Comparison of ENCODE assay signal across 9 mouse cellular contexts in genomic region chr5:122644111-122644607, GRCm38 (mm10). TPM values are rescaled to one million over a fixed set of nuclear protein-coding genes. Genes with fewer than 3 reads are reported as not detected.
DNase-seq lines count a peak whose midpoint lies in the region; ATAC-seq and TF ChIP-seq lines count a peak whose summit lies in the region.
"Had no signal": no experiment of that assay in that cellular context is flagged by ENCODE, and none has a peak within 500 bp of the region (broad histone marks: within the 10 kb centered on the region; RNA-seq: fewer than 3 reads in every experiment).

No protein-coding gene starts in this region.

- no peaks in the 10 kb centered on the region for H3K36me3 ChIP-seq in kidney, embryonic 14.5 days (ENCODE audit: control insufficient read depth, insufficient read depth, low read length)
- H3K36me3 ChIP-seq in ES-E14 (ENCODE audit: control insufficient read depth, insufficient read depth, low read length, poor library complexity, severe bottlenecking), result no peaks in the 10 kb centered on the region; the same call in 1 of the 2 replicates
- no peaks in the 10 kb centered on the region for H3K36me3 ChIP-seq in splenic B cell, adult 2 months (ENCODE audit: control insufficient read depth, insufficient read depth, low read length, poor library complexity, severe bottlenecking)

- WGBS in kidney, embryonic 14.5 days, result 68% methylated on average over 15 of the region's 15 CpGs

- no peak overlapping the region for H3K4me2 ChIP-seq in kidney, embryonic 14.5 days (replicated peaks; ENCODE audit: low read depth, low read length)

- no peaks in the 10 kb centered on the region for H3K27me3 ChIP-seq in kidney, embryonic 14.5 days (ENCODE audit: control insufficient read depth, insufficient read depth, low read length)
- no peaks in the 10 kb centered on the region for H3K27me3 ChIP-seq in splenic B cell, adult 2 months (ENCODE audit: control insufficient read depth, insufficient read depth, low read length, poor library complexity, severe bottlenecking)

- H3K27ac ChIP-seq in kidney, embryonic 14.5 days (ENCODE audit: low read depth, low read length), result no peak overlapping the region
- H3K27ac ChIP-seq in ES-E14 (ENCODE audit: insufficient read depth, low read depth, low read length, poor library complexity, severe bottlenecking), result no peak overlapping the region

- no peak overlapping the region for H3K4me3 ChIP-seq in kidney, embryonic 14.5 days (ENCODE audit: low read length)
- peak overlapping the region; percentile 26 to 38; a peak in 3 of 4 replicates for H3K4me3 ChIP-seq in ES-E14 (ENCODE audit: insufficient read depth in 1 of 2, low read depth in 1 of 2, low read length in 2 of 2, poor library complexity in 1 of 2, severe bottlenecking in 1 of 2)
- H3K4me3 ChIP-seq: erythroblast, embryonic 14.5 days had no signal

- no peaks in the 10 kb centered on the region for H3K9me3 ChIP-seq in kidney, embryonic 14.5 days (ENCODE audit: control insufficient read depth, low read length)
- no peaks in the 10 kb centered on the region for H3K9me3 ChIP-seq in ES-E14 (ENCODE audit: control insufficient read depth, insufficient read depth, low read depth, low read length)

- in situ Hi-C loops in ES-E14 (cut with MboI; ENCODE audit: low sequenced_read_pairs in 2 of 2, unreplicated experiment in 2 of 2), result no loop called here

- H3K4me1 ChIP-seq in kidney, embryonic 14.5 days (ENCODE audit: control insufficient read depth, insufficient read depth, low read length), result no peaks in the 10 kb centered on the region
- peaks cover 4 to 9% of the 10 kb centered on the region in 2 experiments; a peak in 3 of 4 replicates for H3K4me1 ChIP-seq in ES-E14 (ENCODE audit: control insufficient read depth in 2 of 2, insufficient read depth in 2 of 2, low read length in 2 of 2, poor library complexity in 1 of 2)

- no peak overlapping the region for H3K9ac ChIP-seq in kidney, embryonic 14.5 days (ENCODE audit: low read depth, low read length)
- peak overlapping the region; percentile 36 for H3K9ac ChIP-seq in ES-E14 (ENCODE audit: insufficient read depth, low read depth, low read length, poor library complexity, severe bottlenecking)

- no peak for ATAC-seq in kidney, embryonic 14.5 days (ENCODE audit: low FRiP score, low TSS enrichment)

- peak; percentile 42 for DNase-seq in kidney, postnatal 10 days
- DNase-seq in ES-E14 (ENCODE audit: low read depth, low spot score), result no peak
- peak; percentile 33 for DNase-seq in cerebellum, postnatal 10 days
- peak; percentile 71 for DNase-seq in induced T-regulatory cell, adult 2 months (ENCODE audit: low read depth)
- DNase-seq in lung, postnatal 36 days, result peak; percentile 74
- peak; percentile 73 for DNase-seq in splenic B cell, adult 2 months (ENCODE audit: low read depth, low spot score)
- DNase-seq in frontal cortex, adult 2 months (ENCODE audit: extremely low spot score in 1 of 2, low spot score in 1 of 2), result no peak

TF ChIP-seq in ES-E14, 5 proteins besides CTCF, POLR2A, EP300 and RAD21:
- TF ChIP-seq CHD2 (IDR thresholded peaks at IDR 0.05; ENCODE audit: low read depth, low read length) (no peak), HCFC1 (IDR thresholded peaks at IDR 0.05; ENCODE audit: borderline replicate concordance, insufficient read depth, low read length) (no peak), ZC3H11A (IDR thresholded peaks at IDR 0.05; ENCODE audit: borderline replicate concordance, low read depth, low read length) (no peak), ZNF384 (IDR thresholded peaks at IDR 0.05; ENCODE audit: low read depth, low read length) (no peak), MAFK (IDR thresholded peaks at IDR 0.05; ENCODE audit: insufficient read depth, low read depth, low read length) (no peak)

RNA-seq across cellular contexts. Expression of gene P2rx7, which starts 0.4 kb away (rescaled TPM):
- polyA plus RNA-seq in kidney, embryonic 14.5 days (2014; fragmentation: Nextera tagmentation; extraction: Ambion mirVana), result 0.56 and 1.1 TPM in 2 replicates
- total RNA-seq in ES-E14 (2012; rRNA removed), result 10.5 and 13.5 TPM in 2 replicates
- 14.3 and 16.3 TPM in 2 replicates for polyA plus RNA-seq in frontal cortex, adult 2 months (2012; rRNA removed)
- polyA plus RNA-seq: erythroblast, embryonic 14.5 days had no signal

RNA-seq across cellular contexts. Expression of gene Ift81, which starts 29.8 kb away (rescaled TPM):
- 34.1 and 46.0 TPM in 2 replicates for polyA plus RNA-seq in kidney, embryonic 14.5 days (2014; fragmentation: Nextera tagmentation; extraction: Ambion mirVana)
- total RNA-seq in ES-E14 (2012; rRNA removed), result 6.4 and 7.4 TPM in 2 replicates
- polyA plus RNA-seq in frontal cortex, adult 2 months (2012; rRNA removed), result 24.0 and 29.0 TPM in 2 replicates
- polyA plus RNA-seq: erythroblast, embryonic 14.5 days had no signal

Comparison
In these comparisons a context has a peak if more than half of its experiments do, and no peak if none do; other contexts are left out.
1. DNase-seq: peak in kidney, postnatal 10 days (single experiment), cerebellum, postnatal 10 days (2 of 2), induced T-regulatory cell, adult 2 months (single experiment), lung, postnatal 36 days (single experiment) and splenic B cell, adult 2 months (single experiment); none in ES-E14 (single experiment) and frontal cortex, adult 2 months (0 of 2).